8 mouse cellular contexts compared by ENCODE assay signal in the genomic region with DNA sequence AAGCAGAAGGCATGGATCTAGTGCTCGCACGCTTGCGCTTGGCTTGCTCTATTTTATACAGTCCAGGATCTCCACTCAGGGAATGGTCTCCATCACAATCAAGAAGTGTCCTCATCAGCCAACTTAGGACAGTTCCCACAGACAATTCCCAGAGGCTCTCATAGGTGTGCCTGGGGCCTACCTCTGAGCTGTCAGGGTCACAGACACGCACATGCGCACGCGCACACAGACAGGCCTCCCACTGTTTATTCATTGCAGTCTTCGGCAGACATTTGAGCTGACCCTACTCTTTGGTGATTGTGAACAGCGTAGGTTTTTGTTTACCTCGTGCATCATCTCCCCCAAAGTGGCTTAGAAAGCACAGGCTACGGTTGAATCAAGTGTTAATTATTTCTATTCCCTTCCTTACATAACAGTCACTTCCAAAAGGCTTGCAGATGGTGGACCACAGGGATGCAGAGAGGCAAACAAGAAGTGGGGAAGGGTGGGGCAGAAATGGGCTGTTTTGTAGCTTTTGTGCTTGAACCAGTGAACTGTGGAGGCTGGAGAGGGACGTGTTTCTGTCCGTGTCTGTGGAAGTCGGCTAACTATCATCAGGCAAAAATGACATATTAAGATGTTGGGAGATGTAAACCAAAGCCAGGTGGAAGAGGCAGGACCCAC. TPM values are rescaled to one million over a fixed set of nuclear protein-coding genes. Genes with fewer than 3 reads are reported as not detected.
DNase-seq lines count a peak whose midpoint lies in the region; ATAC-seq and TF ChIP-seq lines count a peak whose summit lies in the region.

No protein-coding gene starts in this region.

- ATAC-seq in cerebellum, adult (ENCODE audit: insufficient number of reproducible peaks, low FRiP score, low TSS enrichment) = peak; percentile 69; the same call in 1 of the 2 replicates
- ATAC-seq in hindbrain, postnatal 0 days = no peak

- no peak overlapping the region for H3K27ac ChIP-seq in hindbrain, postnatal 0 days

- H3K36me3 ChIP-seq in hindbrain, postnatal 0 days (ENCODE audit: insufficient read depth, low read length) = no peaks in the 10 kb centered on the region

- WGBS in hindbrain, postnatal 0 days = 50% methylated on average over 14 of the region's 14 CpGs

- no peak for DNase-seq in cerebellum, postnatal 4 days (ENCODE audit: low spot score in 2 of 2)
- peak; percentile 6 for DNase-seq in retina, embryonic 14.5 days (ENCODE audit: low spot score)
- DNase-seq in retina, postnatal 1 day = no peak
- DNase-seq in hindbrain, postnatal 0 days (ENCODE audit: low spot score) = no peak
- DNase-seq in left cerebral cortex, adult 11 months (ENCODE audit: low spot score) = no peak
- no peak for DNase-seq in adrenal gland, postnatal 36 days
- DNase-seq in urinary bladder, postnatal 14 days (ENCODE audit: low spot score) = no peak

- 0 out of 2 replicates have a peak overlapping the region, but pooled peaks have one; percentile 13 for H3K9ac ChIP-seq in hindbrain, postnatal 0 days (replicated peaks; ENCODE audit: low read length)

- H3K4me2 ChIP-seq in hindbrain, postnatal 0 days (ENCODE audit: low read depth, low read length) = peak overlapping the region; percentile 38

- TF ChIP-seq CTCF in hindbrain, postnatal 0 days (IDR thresholded peaks at IDR 0.05; ENCODE audit: low read depth) = no peak

- H3K4me1 ChIP-seq in hindbrain, postnatal 0 days (ENCODE audit: insufficient read depth, low read length) = peaks cover 5% of the 10 kb centered on the region; the same call in 1 of the 2 replicates

- 0 out of 2 replicates have a peak, but pooled peaks cover 5% of the 10 kb centered on the region for H3K9me3 ChIP-seq in hindbrain, postnatal 0 days (ENCODE audit: low read length)

- no peaks in the 10 kb centered on the region for H3K27me3 ChIP-seq in hindbrain, postnatal 0 days (ENCODE audit: insufficient read depth, low read length)

- H3K4me3 ChIP-seq in hindbrain, postnatal 0 days (ENCODE audit: low read length) = 0 out of 2 replicates have a peak overlapping the region, but pooled peaks have one; percentile 7

RNA-seq across cellular contexts. Expression of a gene that starts 53.5 kb away (rescaled TPM):
- total RNA-seq in hindbrain, postnatal 0 days (2014; rRNA removed) = 38.6 and 39.9 TPM in 2 replicates
- 15.4 and 15.9 TPM in 2 replicates for polyA plus RNA-seq in hindbrain, postnatal 0 days (2015; fragmentation: Nextera tagmentation; extraction: Ambion mirVana)
- total RNA-seq in adrenal gland, postnatal 36 days (2021) = 10 to 100 TPM; 42.8 to 49.1 TPM
